20 mouse cellular contexts compared by ENCODE assay signal in the genomic region with DNA sequence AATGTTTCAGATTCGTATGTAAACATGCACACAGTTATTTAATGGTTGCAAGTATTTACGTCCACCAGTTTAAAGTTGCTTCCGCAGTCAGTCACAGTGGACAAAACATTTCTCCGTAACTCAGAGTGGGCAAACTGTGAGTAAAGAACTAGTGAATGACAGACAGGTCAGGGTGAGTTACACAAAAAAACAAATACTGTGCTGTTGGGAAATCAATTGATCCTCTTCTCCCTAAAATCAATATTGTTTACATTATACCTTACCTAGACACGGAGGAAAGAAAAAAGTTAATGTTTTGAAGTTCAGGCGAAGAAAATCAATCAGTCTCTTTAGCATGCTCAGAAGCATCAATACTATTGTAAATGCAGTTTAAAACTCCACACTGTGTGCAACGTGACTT. TPM values are rescaled to one million over a fixed set of nuclear protein-coding genes. Genes with fewer than 3 reads are reported as not detected.
"Had no signal": no experiment of that assay in that cellular context is flagged by ENCODE, and none has a peak within 500 bp of the region (broad histone marks: within the 10 kb centered on the region; RNA-seq: fewer than 3 reads in every experiment).

No protein-coding gene starts in this region.

- H3K9me3 ChIP-seq: limb, embryonic 15.5 days; lung, embryonic 15.5 days; megakaryocyte, embryonic 14.5 days; midbrain, embryonic 13.5 days; midbrain, embryonic 15.5 days; neural tube, embryonic 13.5 days; neural tube, embryonic 15.5 days had no signal

- H3K27me3 ChIP-seq: limb, embryonic 15.5 days; lung, embryonic 15.5 days; megakaryocyte, embryonic 14.5 days; midbrain, embryonic 13.5 days; midbrain, embryonic 15.5 days; neural tube, embryonic 13.5 days; neural tube, embryonic 15.5 days had no signal

- H3K27ac ChIP-seq: limb, embryonic 15.5 days; lung, embryonic 15.5 days; macrophage; midbrain, embryonic 13.5 days; midbrain, embryonic 15.5 days; neural tube, embryonic 13.5 days; neural tube, embryonic 15.5 days had no signal

- H3K36me3 ChIP-seq: lung, embryonic 15.5 days; midbrain, embryonic 13.5 days; midbrain, embryonic 15.5 days; neural tube, embryonic 13.5 days; neural tube, embryonic 15.5 days had no signal

- ATAC-seq: lung, postnatal 0 days; midbrain, embryonic 13.5 days; midbrain, embryonic 15.5 days had no signal

- H3K4me1 ChIP-seq: limb, embryonic 15.5 days; megakaryocyte, embryonic 14.5 days; midbrain, embryonic 13.5 days; midbrain, embryonic 15.5 days; neural tube, embryonic 13.5 days; neural tube, embryonic 15.5 days had no signal

- H3K9ac ChIP-seq: limb, embryonic 15.5 days; lung, embryonic 15.5 days; midbrain, embryonic 13.5 days; midbrain, embryonic 15.5 days; neural tube, embryonic 13.5 days; neural tube, embryonic 15.5 days had no signal

- H3K4me2 ChIP-seq: limb, embryonic 15.5 days; lung, embryonic 15.5 days; midbrain, embryonic 11.5 days; midbrain, embryonic 13.5 days; midbrain, embryonic 15.5 days; neural tube, embryonic 13.5 days; neural tube, embryonic 15.5 days had no signal

- DNase-seq: lung, adult 2 months; lung, postnatal 14 days; lung, postnatal 36 days; retina, postnatal 1 day; right cerebral cortex, adult 18-20 months; thymus, adult 18-20 months; thymus, postnatal 14 days; thymus, postnatal 36 days had no signal

- H3K4me3 ChIP-seq: limb, embryonic 15.5 days; lung, embryonic 15.5 days; megakaryocyte, embryonic 14.5 days; midbrain, embryonic 13.5 days; midbrain, embryonic 15.5 days; neural tube, embryonic 13.5 days; neural tube, embryonic 15.5 days had no signal

RNA-seq across cellular contexts. Expression of gene Abca8a, which starts 5.7 kb away (rescaled TPM):
- total RNA-seq: megakaryocyte progenitor cell, adult 5-6 weeks; monocyte, adult 5-6 weeks had no signal
- polyA plus RNA-seq: macrophage; midbrain, embryonic 11.5 days had no signal
